Mouse (Mus musculus): ENCODE data around the gene Rftn1. TPM values are rescaled to one million over a fixed set of nuclear protein-coding genes. Genes with fewer than 3 reads are reported as not detected.

Gene Rftn1
- polyA plus RNA-seq, 1 experiment, result 16.8 TPM

DNA sequence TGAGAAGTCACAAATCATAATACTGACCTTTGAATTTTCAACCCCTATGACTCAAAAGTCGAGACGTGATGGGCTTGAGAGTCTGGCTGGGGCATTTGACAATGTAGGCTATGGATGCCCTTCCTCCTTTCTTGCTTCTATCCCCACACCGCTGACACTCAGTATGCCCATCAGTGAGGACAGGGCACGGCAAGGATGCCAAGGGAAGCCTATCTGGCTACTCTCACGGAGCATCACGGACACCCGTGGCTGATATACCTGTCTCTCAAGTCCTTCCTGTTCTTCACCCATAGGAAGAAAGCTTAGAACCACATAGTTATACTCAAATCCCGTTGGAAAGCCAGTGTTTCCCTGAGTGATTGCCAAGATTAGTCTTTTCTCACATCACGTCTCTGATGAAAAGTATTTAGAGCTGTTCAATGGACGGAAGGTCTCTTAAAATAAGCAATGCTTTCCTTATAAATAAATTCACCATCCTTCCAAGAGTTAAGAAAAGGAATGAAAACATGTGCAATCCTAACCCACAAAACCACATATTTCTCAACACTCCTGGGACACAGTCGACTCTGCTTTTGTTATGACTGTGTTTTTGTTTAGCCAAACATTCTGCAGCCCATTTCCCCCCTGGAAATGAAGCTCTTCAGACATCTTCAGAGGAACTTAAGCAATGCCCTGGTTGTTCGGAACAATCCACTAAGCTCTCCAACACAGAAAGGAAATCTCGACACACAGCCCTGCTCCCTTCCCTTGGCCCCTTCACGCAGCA, 79.6 kb downstream of the Rftn1 start:
- Histone ChIP-seq H3K4me1 (ENCODE audit: control insufficient read depth, insufficient read depth, low read length) (no peaks in the 10 kb centered on the region), H3K4me3 (replicated peaks; ENCODE audit: insufficient read depth, low read depth, low read length) (no peak overlapping the region)
- WGBS, result 82% methylated on average over 14 of the region's 14 CpGs

DNA sequence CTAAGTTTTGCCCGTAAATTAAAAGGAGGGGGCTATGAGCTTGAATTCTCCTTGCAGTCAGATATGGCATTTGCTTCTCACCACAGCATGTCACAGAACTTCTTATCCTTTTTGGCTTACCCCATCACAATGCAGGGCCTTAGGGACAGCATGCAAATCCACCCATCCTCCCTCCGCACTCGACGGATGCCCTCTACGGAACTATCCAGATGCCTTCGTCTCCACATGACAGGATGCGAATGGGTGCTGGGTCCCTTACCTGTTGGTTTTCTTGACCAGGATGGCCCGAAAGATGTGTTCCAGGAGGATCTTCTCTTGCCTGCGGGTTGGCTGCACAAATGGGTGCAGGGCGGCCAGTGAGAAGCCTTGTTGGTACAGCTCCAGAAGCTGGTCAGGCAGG, 83.7 kb downstream of the Rftn1 start:
- H3K4me3 ChIP-seq (replicated peaks; ENCODE audit: insufficient read depth, low read depth, low read length), result no peak overlapping the region
- 95% methylated on average over 10 of the region's 10 CpGs for WGBS
- no peak for DNase-seq
- H3K27ac ChIP-seq (ENCODE audit: insufficient read depth, low read length), result no peak overlapping the region
- no peaks in the 10 kb centered on the region for H3K27me3 ChIP-seq (ENCODE audit: control insufficient read depth, insufficient read depth, low read length)
- H3K4me1 ChIP-seq (ENCODE audit: control insufficient read depth, insufficient read depth, low read length), result no peaks in the 10 kb centered on the region
- TF ChIP-seq CTCF (IDR thresholded peaks at IDR 0.05; ENCODE audit: borderline replicate concordance, insufficient read depth, low read depth, low read length), result no peak
- no peak for TF ChIP-seq POLR2A (IDR thresholded peaks at IDR 0.05; ENCODE audit: borderline replicate concordance, insufficient read depth, low read length)

More for the DNA sequence above, 79.6 kb downstream of the Rftn1 start:
- TF ChIP-seq CTCF (IDR thresholded peaks at IDR 0.05; ENCODE audit: borderline replicate concordance, insufficient read depth, low read depth, low read length) (no peak), POLR2A (IDR thresholded peaks at IDR 0.05; ENCODE audit: borderline replicate concordance, insufficient read depth, low read length) (no peak)
- Histone ChIP-seq H3K27me3 (ENCODE audit: control insufficient read depth, insufficient read depth, low read length) (no peaks in the 10 kb centered on the region), H3K27ac (ENCODE audit: insufficient read depth, low read length) (no peak overlapping the region)
- DNase-seq, result no peak

DNA sequence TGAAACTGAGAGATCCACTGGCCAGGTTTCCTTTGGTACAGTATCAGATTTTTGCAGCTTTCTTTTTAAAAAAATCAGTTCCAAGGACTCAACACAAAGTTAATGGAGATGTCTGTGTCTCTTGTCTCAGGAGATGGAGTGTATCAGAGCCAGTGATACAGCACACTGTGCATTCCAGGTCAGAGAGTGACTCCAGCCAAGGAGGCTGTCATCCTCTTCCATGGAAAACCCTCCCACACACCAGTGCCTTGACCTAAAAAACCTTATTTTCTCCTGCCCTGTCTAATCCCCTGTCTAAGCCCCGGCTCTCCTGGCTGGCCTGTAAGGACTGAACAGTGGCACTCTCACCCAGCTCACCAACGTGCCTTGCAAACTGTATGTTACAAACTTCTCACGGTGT, 86.3 kb downstream of the Rftn1 start:
- no peaks in the 10 kb centered on the region for H3K27me3 ChIP-seq (ENCODE audit: control insufficient read depth, insufficient read depth, low read length)
- no peak overlapping the region for H3K4me3 ChIP-seq (replicated peaks; ENCODE audit: insufficient read depth, low read depth, low read length)
- no peak for TF ChIP-seq POLR2A (IDR thresholded peaks at IDR 0.05; ENCODE audit: borderline replicate concordance, insufficient read depth, low read length)
- no peak for TF ChIP-seq CTCF (IDR thresholded peaks at IDR 0.05; ENCODE audit: borderline replicate concordance, insufficient read depth, low read depth, low read length)
- 81% methylated on average over 3 of the region's 3 CpGs for WGBS
- no peak overlapping the region for H3K27ac ChIP-seq (ENCODE audit: insufficient read depth, low read length)
- H3K4me1 ChIP-seq (ENCODE audit: control insufficient read depth, insufficient read depth, low read length), result no peaks in the 10 kb centered on the region
- no peak for DNase-seq

DNA sequence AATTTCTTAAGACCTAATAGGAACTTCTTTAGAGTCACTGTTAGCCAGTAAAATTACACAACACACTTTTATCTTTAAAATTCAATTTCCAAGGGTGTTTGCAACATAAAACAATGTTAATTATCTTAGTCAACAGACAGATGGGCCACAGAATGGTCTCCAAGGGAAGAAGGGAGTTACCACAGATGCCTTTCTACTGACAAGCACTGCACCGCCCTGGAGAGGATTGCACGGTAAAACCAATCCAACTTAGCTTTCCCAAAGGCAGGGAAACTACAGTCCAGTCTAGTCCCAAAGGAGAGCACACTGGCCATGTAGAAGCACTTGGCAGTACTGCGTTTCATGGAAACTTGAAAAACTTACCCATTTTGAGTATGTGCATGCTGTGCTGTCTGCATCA, 89.1 kb downstream of the Rftn1 start:
- DNase-seq, result no peak
- TF ChIP-seq CTCF (IDR thresholded peaks at IDR 0.05; ENCODE audit: borderline replicate concordance, insufficient read depth, low read depth, low read length), result no peak
- no peak for TF ChIP-seq POLR2A (IDR thresholded peaks at IDR 0.05; ENCODE audit: borderline replicate concordance, insufficient read depth, low read length)
- Histone ChIP-seq H3K27me3 (ENCODE audit: control insufficient read depth, insufficient read depth, low read length) (no peaks in the 10 kb centered on the region), H3K4me3 (replicated peaks; ENCODE audit: insufficient read depth, low read depth, low read length) (no peak overlapping the region), H3K27ac (ENCODE audit: insufficient read depth, low read length) (no peak overlapping the region), H3K4me1 (ENCODE audit: control insufficient read depth, insufficient read depth, low read length) (no peaks in the 10 kb centered on the region)
- 96% methylated on average over 3 of the region's 3 CpGs for WGBS

DNA sequence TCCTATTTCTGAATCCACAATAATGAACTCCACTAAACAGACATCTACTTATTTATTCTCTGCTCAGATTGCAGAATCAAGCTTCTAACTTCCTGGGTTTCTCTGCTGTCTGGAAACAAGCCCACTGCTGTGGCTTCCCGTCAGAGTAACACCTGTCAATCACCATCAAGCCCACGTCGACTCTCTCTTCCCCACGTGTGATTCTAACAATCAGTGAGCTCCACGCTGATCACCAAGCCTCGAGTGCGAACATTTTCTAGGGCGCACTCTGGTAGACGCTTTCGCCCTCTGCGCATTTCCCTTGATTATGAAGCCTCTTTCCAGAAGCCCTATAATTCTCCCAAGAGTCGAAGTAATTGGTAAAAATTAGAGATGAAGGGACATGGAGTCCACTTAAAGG, 90.4 kb downstream of the Rftn1 start:
- Histone ChIP-seq H3K27ac (ENCODE audit: insufficient read depth, low read length) (no peak overlapping the region), H3K27me3 (ENCODE audit: control insufficient read depth, insufficient read depth, low read length) (no peaks in the 10 kb centered on the region), H3K4me3 (replicated peaks; ENCODE audit: insufficient read depth, low read depth, low read length) (no peak overlapping the region), H3K4me1 (ENCODE audit: control insufficient read depth, insufficient read depth, low read length) (no peaks in the 10 kb centered on the region)
- TF ChIP-seq CTCF (IDR thresholded peaks at IDR 0.05; ENCODE audit: borderline replicate concordance, insufficient read depth, low read depth, low read length) (no peak), POLR2A (IDR thresholded peaks at IDR 0.05; ENCODE audit: borderline replicate concordance, insufficient read depth, low read length) (no peak)
- 59% methylated on average over 12 of the region's 12 CpGs for whole genome bisulfite sequencing
- no peak for DNase-seq

DNA sequence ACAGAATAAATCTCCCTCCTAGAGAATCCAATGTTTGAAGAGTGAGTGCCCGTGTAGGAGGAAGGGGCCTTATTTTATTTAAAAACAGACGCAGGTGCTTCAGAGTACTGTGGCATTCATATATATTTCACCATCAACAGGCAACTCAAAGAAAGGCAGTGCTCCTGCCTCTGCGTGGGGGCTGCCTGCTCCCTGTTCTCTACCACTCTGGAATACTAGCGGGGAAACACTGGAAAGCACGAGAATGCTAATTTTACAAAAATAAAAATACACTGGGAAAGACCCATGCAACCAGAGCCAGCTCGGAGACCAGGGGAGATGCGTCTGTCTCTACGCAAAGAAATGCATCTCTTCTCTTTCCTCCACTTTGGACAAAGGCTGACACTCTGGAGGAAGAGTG, 91.1 kb downstream of the Rftn1 start:
- Histone ChIP-seq H3K27ac (ENCODE audit: insufficient read depth, low read length) (no peak overlapping the region), H3K27me3 (ENCODE audit: control insufficient read depth, insufficient read depth, low read length) (no peaks in the 10 kb centered on the region), H3K4me3 (replicated peaks; ENCODE audit: insufficient read depth, low read depth, low read length) (no peak overlapping the region), H3K4me1 (ENCODE audit: control insufficient read depth, insufficient read depth, low read length) (no peaks in the 10 kb centered on the region)
- DNase-seq, result no peak
- no peak for TF ChIP-seq CTCF (IDR thresholded peaks at IDR 0.05; ENCODE audit: borderline replicate concordance, insufficient read depth, low read depth, low read length)
- TF ChIP-seq POLR2A (IDR thresholded peaks at IDR 0.05; ENCODE audit: borderline replicate concordance, insufficient read depth, low read length), result no peak
- 79% methylated on average over 8 of the region's 8 CpGs for WGBS

DNA sequence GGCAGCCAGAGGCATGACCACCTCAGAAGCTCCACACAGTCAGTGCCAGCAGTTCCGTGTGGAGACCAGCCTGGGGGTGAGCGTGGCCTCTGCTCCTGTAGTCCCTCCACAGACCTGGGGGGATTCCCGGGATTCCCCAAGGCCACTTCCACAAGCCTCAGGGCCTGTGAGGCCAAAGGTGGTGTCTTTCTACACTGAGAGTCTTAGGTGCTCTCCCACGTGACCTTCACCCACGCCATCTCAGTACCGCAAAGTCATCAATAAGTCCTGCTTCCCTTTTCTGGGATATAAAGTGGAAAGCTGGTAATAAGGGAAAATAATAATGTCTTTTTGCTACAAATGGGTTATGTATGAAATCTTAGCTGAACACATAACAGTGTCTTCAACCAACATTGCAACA, 92.2 kb downstream of the Rftn1 start:
- no peak overlapping the region for H3K27ac ChIP-seq (ENCODE audit: insufficient read depth, low read length)
- no peaks in the 10 kb centered on the region for H3K4me1 ChIP-seq (ENCODE audit: control insufficient read depth, insufficient read depth, low read length)
- no peak for DNase-seq
- WGBS, result 90% methylated on average over 6 of the region's 6 CpGs
- TF ChIP-seq POLR2A (IDR thresholded peaks at IDR 0.05; ENCODE audit: borderline replicate concordance, insufficient read depth, low read length), result no peak
- no peak for TF ChIP-seq CTCF (IDR thresholded peaks at IDR 0.05; ENCODE audit: borderline replicate concordance, insufficient read depth, low read depth, low read length)
- H3K4me3 ChIP-seq (replicated peaks; ENCODE audit: insufficient read depth, low read depth, low read length), result no peak overlapping the region
- no peaks in the 10 kb centered on the region for H3K27me3 ChIP-seq (ENCODE audit: control insufficient read depth, insufficient read depth, low read length)

DNA sequence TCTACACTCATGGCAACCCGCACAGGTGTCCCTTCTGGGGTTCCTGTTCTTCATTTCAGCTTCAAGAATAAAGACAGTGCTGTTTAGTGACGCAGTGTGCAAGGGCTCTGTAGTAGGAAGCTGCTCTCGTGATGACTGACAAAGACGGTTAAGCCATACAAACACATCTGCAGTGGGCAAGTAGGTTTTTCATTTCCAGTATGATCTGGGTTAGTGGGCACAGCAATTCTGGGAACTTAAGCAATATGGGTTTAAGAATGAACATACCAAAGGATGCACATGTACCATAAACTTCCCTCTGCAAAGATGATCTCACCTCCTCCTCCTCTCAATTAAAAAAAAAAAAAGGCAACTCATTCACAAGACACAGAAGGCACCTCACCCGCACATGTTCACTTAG, 92.6 kb downstream of the Rftn1 start:
- TF ChIP-seq CTCF (IDR thresholded peaks at IDR 0.05; ENCODE audit: borderline replicate concordance, insufficient read depth, low read depth, low read length), result no peak
- no peak for TF ChIP-seq POLR2A (IDR thresholded peaks at IDR 0.05; ENCODE audit: borderline replicate concordance, insufficient read depth, low read length)
- Histone ChIP-seq H3K4me1 (ENCODE audit: control insufficient read depth, insufficient read depth, low read length) (no peaks in the 10 kb centered on the region), H3K4me3 (replicated peaks; ENCODE audit: insufficient read depth, low read depth, low read length) (no peak overlapping the region), H3K27me3 (ENCODE audit: control insufficient read depth, insufficient read depth, low read length) (no peaks in the 10 kb centered on the region), H3K27ac (ENCODE audit: insufficient read depth, low read length) (no peak overlapping the region)
- WGBS, result 91% methylated on average over 5 of the region's 5 CpGs
- no peak for DNase-seq
